Mouse (Mus musculus) lung, adult 2 months (tissue): ENCODE data around the gene Il24. TPM values are rescaled to one million over a fixed set of nuclear protein-coding genes. Genes with fewer than 3 reads are reported as not detected.

Source experiments
- DNase-seq: peaks from one replicate; pipeline ENCODE4 v3.0.0; 2022
- H3K4me1 ChIP-seq: fragments of 200-500 bp; 2 replicates; pipeline ENCODE4 v1.6.1; 2011; ENCODE audit warnings: low read length; ENCODE audit not compliant: control insufficient read depth, insufficient read depth
- H3K4me3 ChIP-seq: fragments of 200-500 bp; replicated peaks from 2 replicates; pipeline ENCODE3; 2011; ENCODE audit warnings: low read depth, mild to moderate bottlenecking, control low read depth, low read length; ENCODE audit errors: extremely low read depth
- CTCF ChIP-seq: fragments of 200-500 bp; IDR thresholded peaks from 2 replicates; pipeline ENCODE4 v1.5.1; 2011; ENCODE audit warnings: mild to moderate bottlenecking, low read length, control low read depth; ENCODE audit not compliant: insufficient read depth
- POLR2A ChIP-seq: fragments of 200-500 bp; IDR thresholded peaks from 2 replicates; pipeline ENCODE4 v1.6.1; 2011; ENCODE audit warnings: low read depth, mild to moderate bottlenecking, control low read depth, low read length, borderline replicate concordance; ENCODE audit errors: extremely low read depth
- WGBS: fragments of 180-500 bp; shearing (Covaris S2); methylation state at CpG from one replicate; pipeline ENCODE4 v1.1.7; 2018; 5-methylcytosine and 5-hydroxymethylcytosine counted together
- polyA plus RNA-seq: library from polyadenylated mRNA; depleted of rRNA; stranded (reverse); fragments of >200 nt; gene quantifications from 2 replicates; pipeline ENCODE4 v1.2.3, GENCODE M21; 2012

The Il24 gene
- polyA plus RNA-seq, 1 experiment: not detected

DNA sequence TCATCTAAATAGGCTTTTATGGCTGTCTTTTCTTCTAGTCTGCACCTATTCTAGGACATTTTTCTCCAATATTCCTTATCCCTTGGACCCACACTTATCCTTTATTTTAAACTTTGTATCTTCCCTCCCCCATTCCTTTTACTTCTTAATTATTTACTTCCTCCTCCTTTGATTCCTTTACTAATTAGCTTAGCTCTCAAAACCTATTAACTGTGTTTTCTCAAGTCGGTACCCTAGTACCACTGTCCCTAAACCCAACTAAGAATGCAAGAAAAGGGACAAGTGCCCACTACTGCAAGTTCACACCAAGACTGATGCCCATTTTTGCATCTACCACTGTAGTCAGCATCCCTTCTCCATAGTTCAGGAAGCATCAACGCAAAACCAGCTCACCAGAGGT lies 31.5 kb downstream of the Il24 start:
- WGBS: 78% methylated on average over 2 of the region's 2 CpGs
- no peak for TF ChIP-seq CTCF
- TF ChIP-seq POLR2A: no peak
- DNase-seq: no peak
- H3K4me1 ChIP-seq: no peaks in the 10 kb centered on the region
- H3K4me3 ChIP-seq: no peak overlapping the region

GRCm38 (mm10) chr1:130854819-130855218 lies 32.4 kb downstream of the Il24 start:
- 72% methylated on average over 9 of the region's 9 CpGs for WGBS
- TF ChIP-seq CTCF (no peak), POLR2A (no peak)
- no peak for DNase-seq
- no peaks in the 10 kb centered on the region for H3K4me1 ChIP-seq
- H3K4me3 ChIP-seq: no peak overlapping the region

DNA sequence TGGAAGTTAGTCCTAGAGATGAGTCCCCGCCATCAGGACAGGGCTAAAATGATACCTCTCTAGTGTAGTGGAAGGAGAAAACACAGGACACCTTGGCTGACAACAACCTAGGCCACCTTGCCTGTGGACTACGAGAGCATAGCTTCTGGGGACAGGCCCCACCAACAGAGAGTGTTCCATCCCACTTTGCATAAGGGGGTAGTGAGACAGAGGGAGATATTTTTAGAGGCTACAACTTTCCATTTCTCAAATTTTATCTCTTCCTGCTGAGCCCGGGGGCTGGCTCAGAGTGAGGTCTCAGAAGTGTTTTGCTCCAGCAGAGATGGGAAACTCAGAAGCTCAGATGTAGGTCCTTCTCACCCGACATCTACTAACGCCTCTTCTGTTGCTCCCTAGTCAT lies 36.8 kb downstream of the Il24 start:
- H3K4me3 ChIP-seq: no peak overlapping the region
- whole genome bisulfite sequencing: 73% methylated on average over 5 of the region's 5 CpGs
- no peaks in the 10 kb centered on the region for H3K4me1 ChIP-seq
- TF ChIP-seq CTCF: no peak
- TF ChIP-seq POLR2A: no peak
- DNase-seq: no peak

DNA sequence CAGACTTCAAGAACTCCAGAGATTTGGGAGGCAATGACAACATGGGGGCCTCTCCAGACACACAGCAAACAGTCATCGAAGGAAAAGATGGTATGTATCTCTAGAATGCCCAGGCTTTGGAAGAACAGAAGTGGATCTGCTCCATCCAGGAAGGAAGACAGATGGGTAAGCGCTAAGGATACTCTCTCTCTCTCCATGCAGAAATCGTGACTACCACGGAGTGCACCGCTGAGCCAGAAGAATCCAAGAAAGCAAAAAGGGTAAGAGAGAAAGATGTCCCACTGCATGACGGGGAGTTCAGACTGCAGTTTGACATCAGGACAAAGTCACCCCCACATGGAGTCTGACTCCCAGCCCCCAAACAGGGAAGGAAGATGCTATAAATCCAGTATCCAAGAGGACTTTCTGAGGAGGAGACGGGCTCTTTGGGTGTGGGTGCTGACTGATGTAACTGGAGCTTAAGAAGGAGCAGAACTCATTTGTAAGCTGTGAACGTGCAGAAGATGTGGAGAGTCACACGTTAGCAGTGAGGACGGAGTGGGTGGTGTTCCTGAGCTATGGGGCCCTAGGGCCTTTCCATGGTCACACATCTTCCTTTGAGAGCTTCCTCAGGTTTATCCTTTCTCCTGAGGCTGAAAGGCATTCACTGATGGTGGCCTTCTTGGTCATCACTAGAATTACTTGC lies 37.6 kb downstream of the Il24 start:
- Histone ChIP-seq H3K4me1 (no peaks in the 10 kb centered on the region), H3K4me3 (no peak overlapping the region)
- TF ChIP-seq POLR2A (no peak), CTCF (no peak)
- no peak for DNase-seq
- 87% methylated on average over 10 of the region's 10 CpGs for WGBS

DNA sequence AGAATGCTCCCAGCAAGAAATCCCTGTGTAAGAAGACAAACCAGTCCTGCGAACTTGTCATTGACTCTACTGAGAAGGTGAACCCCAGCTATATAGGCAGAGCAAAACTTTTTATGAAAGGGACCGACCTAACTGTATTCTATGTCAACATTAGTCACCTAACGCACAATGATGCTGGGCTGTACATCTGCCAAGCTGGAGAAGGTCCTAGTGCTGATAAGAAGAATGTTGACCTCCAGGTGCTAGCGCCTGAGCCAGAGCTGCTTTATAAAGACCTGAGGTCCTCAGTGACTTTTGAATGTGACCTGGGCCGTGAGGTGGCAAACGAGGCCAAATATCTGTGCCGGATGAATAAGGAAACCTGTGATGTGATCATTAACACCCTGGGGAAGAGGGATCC lies 42.7 kb downstream of the Il24 start:
- TF ChIP-seq POLR2A: no peak
- TF ChIP-seq CTCF: no peak
- WGBS: 86% methylated on average over 7 of the region's 7 CpGs
- no peak for DNase-seq
- Histone ChIP-seq H3K4me1 (peaks cover 2% of the 10 kb centered on the region; the same call in 1 of the 2 replicates), H3K4me3 (no peak overlapping the region)

DNA sequence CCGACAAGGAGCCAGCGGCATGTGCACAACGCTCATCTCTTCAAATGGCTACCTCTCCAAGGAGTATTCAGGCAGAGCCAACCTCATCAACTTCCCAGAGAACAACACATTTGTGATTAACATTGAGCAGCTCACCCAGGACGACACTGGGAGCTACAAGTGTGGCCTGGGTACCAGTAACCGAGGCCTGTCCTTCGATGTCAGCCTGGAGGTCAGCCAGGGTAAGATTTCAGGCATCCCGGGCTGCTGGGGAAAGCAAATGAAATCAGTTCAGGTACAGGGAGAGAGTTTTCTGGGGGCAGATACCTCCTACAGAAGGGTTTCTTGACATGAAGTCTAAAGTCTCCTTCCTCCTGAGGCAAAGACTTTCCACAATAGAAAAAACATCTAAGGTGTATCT lies 45.6 kb downstream of the Il24 start:
- Histone ChIP-seq H3K4me3 (no peak overlapping the region), H3K4me1 (peaks cover 2% of the 10 kb centered on the region; the same call in 1 of the 2 replicates)
- TF ChIP-seq CTCF: no peak
- TF ChIP-seq POLR2A: no peak
- DNase-seq: no peak
- 88% methylated on average over 7 of the region's 7 CpGs for WGBS

DNA sequence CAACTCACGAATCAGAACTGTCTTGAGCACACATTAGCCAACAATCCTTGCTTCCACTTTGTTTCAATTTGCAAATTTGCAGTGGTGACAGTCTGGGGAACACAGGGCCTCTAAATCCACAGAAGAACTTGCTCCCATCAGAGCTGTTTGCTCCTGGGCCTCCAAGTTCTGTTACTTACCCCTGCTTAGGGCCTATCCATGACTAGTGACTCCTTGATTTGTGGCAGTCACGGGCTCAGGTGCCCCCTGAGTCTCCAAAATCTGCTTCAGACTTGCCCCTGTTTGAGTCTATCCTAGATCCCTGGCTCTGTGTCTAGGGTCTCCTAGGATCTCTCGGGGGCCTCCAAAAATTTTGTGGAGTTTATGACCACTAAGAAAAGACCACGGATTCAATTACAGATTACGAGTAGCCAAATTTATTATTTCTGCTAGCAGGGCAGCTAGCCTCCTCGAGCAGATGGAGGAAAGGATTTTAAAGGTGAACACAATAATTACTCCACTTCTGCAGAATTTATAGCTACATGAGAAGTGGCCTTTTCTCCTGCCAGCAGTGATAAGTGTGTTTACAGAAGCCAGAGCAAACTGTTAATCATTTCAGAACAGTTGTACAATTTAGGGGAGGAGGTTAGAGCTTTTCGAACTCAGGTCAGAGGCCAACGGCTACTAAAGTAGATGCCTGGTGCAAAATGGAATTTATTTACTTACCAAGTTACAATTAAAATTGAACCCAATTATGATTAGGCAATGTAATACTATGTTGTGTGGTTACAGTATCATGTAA lies 46.5 kb downstream of the Il24 start:
- 52% methylated on average over 8 of the region's 8 CpGs for WGBS
- Histone ChIP-seq H3K4me3 (no peak overlapping the region), H3K4me1 (peaks cover 2% of the 10 kb centered on the region; the same call in 1 of the 2 replicates)
- TF ChIP-seq POLR2A: no peak
- no peak for TF ChIP-seq CTCF
- DNase-seq: no peak

GRCm38 (mm10) chr1:130838288-130838687 lies 49.0 kb downstream of the Il24 start:
- WGBS: 33% methylated on average over 6 of the region's 6 CpGs
- peaks cover 2% of the 10 kb centered on the region; the same call in 1 of the 2 replicates for H3K4me1 ChIP-seq
- DNase-seq: no peak
- H3K4me3 ChIP-seq: no peak overlapping the region
- no peak for TF ChIP-seq CTCF
- no peak for TF ChIP-seq POLR2A

DNA sequence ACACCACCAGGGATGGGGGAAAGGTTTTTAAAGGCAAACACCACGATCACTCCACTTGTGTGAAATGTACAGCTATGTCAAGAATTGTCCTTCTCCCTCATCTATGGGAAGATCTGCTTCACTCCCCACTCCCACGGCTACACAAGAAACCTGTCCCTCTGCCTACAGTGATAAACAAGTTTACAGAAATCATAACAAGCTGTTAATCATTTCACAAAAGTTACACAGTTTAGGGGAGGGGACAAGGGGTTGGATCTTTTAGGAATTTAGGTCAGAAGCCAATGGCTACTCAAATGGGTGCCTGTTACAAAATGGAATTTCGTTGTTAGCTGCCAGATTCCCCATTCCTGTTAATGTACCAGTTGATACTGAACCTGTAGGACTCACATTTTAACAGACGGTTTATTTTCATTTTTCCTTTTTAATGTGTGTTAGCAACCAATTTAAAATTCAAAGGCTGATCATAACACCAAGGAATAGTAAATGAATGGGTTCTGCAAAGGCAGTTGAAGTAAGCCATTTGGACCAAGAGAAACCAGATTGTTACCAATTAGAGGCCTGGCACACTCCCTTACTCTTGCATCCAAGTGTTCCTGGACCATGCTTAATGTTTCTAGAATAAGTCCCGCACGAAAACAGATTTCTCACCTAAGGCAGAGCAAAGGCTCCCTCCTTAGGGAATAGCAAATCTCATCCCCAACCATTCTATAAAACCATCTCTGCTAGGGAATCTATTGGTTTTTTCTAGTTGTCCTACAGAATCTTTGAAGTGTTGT lies 51.9 kb downstream of the Il24 start:
- no peak for DNase-seq
- peaks cover under 1% of the 10 kb centered on the region; the same call in 1 of the 2 replicates for H3K4me1 ChIP-seq
- H3K4me3 ChIP-seq: no peak overlapping the region
- WGBS: 69% methylated on average over 6 of the region's 6 CpGs
- TF ChIP-seq POLR2A (no peak), CTCF (no peak)
